Mouse (Mus musculus): ENCODE data around the gene Hrh1. TPM values are rescaled to one million over a fixed set of nuclear protein-coding genes. Genes with fewer than 3 reads are reported as not detected.
A peak's percentile ranks its signal among the peaks of the same experiment; 100 is the strongest.

Gene Hrh1
- polyA plus RNA-seq, 1 experiment = 0.75 TPM

- Histone ChIP-seq H3K4me1 (ENCODE audit: control insufficient read depth, insufficient read depth, insufficient read length, low read length) (no peaks in the 10 kb centered on the region), H3K4me3 (ENCODE audit: insufficient read depth, low read depth, low read length) (peak overlapping the region; percentile 41), H3K27ac (replicated peaks; ENCODE audit: low read depth, low read length) (peak overlapping the region; percentile 39; the same call in 1 of the 2 replicates)
Measured at GRCm38 (mm10) chr6:114397280-114397679, 456 bp upstream of the Hrh1 start.

GRCm38 (mm10) chr6:114398626-114399025 lies 890 bp downstream of the Hrh1 start:
- peak overlapping the region; percentile 43; the same call in 1 of the 2 replicates for H3K4me3 ChIP-seq (ENCODE audit: insufficient read depth, low read depth, low read length)
- no peak overlapping the region for H3K27ac ChIP-seq (replicated peaks; ENCODE audit: low read depth, low read length)
- no peaks in the 10 kb centered on the region for H3K4me1 ChIP-seq (ENCODE audit: control insufficient read depth, insufficient read depth, insufficient read length, low read length)

- Histone ChIP-seq H3K4me1 (ENCODE audit: control insufficient read depth, insufficient read depth, insufficient read length, low read length) (no peaks in the 10 kb centered on the region), H3K4me3 (ENCODE audit: insufficient read depth, low read depth, low read length) (no peak overlapping the region), H3K27ac (replicated peaks; ENCODE audit: low read depth, low read length) (no peak overlapping the region)
Measured at GRCm38 (mm10) chr6:114400387-114400786, 2.7 kb downstream of the Hrh1 start.

GRCm38 (mm10) chr6:114400841-114401240 lies 3.1 kb downstream of the Hrh1 start:
- no peak overlapping the region for H3K4me3 ChIP-seq (ENCODE audit: insufficient read depth, low read depth, low read length)
- H3K4me1 ChIP-seq (ENCODE audit: control insufficient read depth, insufficient read depth, insufficient read length, low read length) = no peaks in the 10 kb centered on the region
- H3K27ac ChIP-seq (replicated peaks; ENCODE audit: low read depth, low read length) = no peak overlapping the region

GRCm38 (mm10) chr6:114402161-114402560 lies 4.4 kb downstream of the Hrh1 start:
- no peak overlapping the region for H3K27ac ChIP-seq (replicated peaks; ENCODE audit: low read depth, low read length)
- H3K4me3 ChIP-seq (ENCODE audit: insufficient read depth, low read depth, low read length) = no peak overlapping the region
- H3K4me1 ChIP-seq (ENCODE audit: control insufficient read depth, insufficient read depth, insufficient read length, low read length) = no peaks in the 10 kb centered on the region

GRCm38 (mm10) chr6:114403632-114404031 lies 5.9 kb downstream of the Hrh1 start:
- Histone ChIP-seq H3K4me3 (ENCODE audit: insufficient read depth, low read depth, low read length) (no peak overlapping the region), H3K27ac (replicated peaks; ENCODE audit: low read depth, low read length) (no peak overlapping the region)

GRCm38 (mm10) chr6:114404128-114404527 lies 6.4 kb downstream of the Hrh1 start:
- Histone ChIP-seq H3K27ac (replicated peaks; ENCODE audit: low read depth, low read length) (no peak overlapping the region), H3K4me1 (ENCODE audit: control insufficient read depth, insufficient read depth, insufficient read length, low read length) (no peaks in the 10 kb centered on the region), H3K4me3 (ENCODE audit: insufficient read depth, low read depth, low read length) (no peak overlapping the region)

More at GRCm38 (mm10) chr6:114403632-114404031, 5.9 kb downstream of the Hrh1 start:
- no peaks in the 10 kb centered on the region for H3K4me1 ChIP-seq (ENCODE audit: control insufficient read depth, insufficient read depth, insufficient read length, low read length)

- Histone ChIP-seq H3K4me1 (ENCODE audit: control insufficient read depth, insufficient read depth, insufficient read length, low read length) (no peaks in the 10 kb centered on the region), H3K4me3 (ENCODE audit: insufficient read depth, low read depth, low read length) (no peak overlapping the region), H3K27ac (replicated peaks; ENCODE audit: low read depth, low read length) (no peak overlapping the region)
Measured at GRCm38 (mm10) chr6:114404774-114405468, 7.2 kb downstream of the Hrh1 start.

- H3K27ac ChIP-seq (replicated peaks; ENCODE audit: low read depth, low read length) = no peak overlapping the region
- no peak overlapping the region for H3K4me3 ChIP-seq (ENCODE audit: insufficient read depth, low read depth, low read length)
- no peaks in the 10 kb centered on the region for H3K4me1 ChIP-seq (ENCODE audit: control insufficient read depth, insufficient read depth, insufficient read length, low read length)
Measured at GRCm38 (mm10) chr6:114406634-114407033, 8.9 kb downstream of the Hrh1 start.

- Histone ChIP-seq H3K27ac (replicated peaks; ENCODE audit: low read depth, low read length) (no peak overlapping the region), H3K4me1 (ENCODE audit: control insufficient read depth, insufficient read depth, insufficient read length, low read length) (no peaks in the 10 kb centered on the region), H3K4me3 (ENCODE audit: insufficient read depth, low read depth, low read length) (no peak overlapping the region)
Measured at GRCm38 (mm10) chr6:114407049-114407448, 9.3 kb downstream of the Hrh1 start.

- Histone ChIP-seq H3K4me3 (ENCODE audit: insufficient read depth, low read depth, low read length) (no peak overlapping the region), H3K27ac (replicated peaks; ENCODE audit: low read depth, low read length) (no peak overlapping the region), H3K4me1 (ENCODE audit: control insufficient read depth, insufficient read depth, insufficient read length, low read length) (no peaks in the 10 kb centered on the region)
Measured at GRCm38 (mm10) chr6:114408278-114408677, 10.5 kb downstream of the Hrh1 start.

GRCm38 (mm10) chr6:114411913-114412312 lies 14.2 kb downstream of the Hrh1 start:
- no peak overlapping the region for H3K27ac ChIP-seq (replicated peaks; ENCODE audit: low read depth, low read length)
- H3K4me1 ChIP-seq (ENCODE audit: control insufficient read depth, insufficient read depth, insufficient read length, low read length) = no peaks in the 10 kb centered on the region
- no peak overlapping the region for H3K4me3 ChIP-seq (ENCODE audit: insufficient read depth, low read depth, low read length)

GRCm38 (mm10) chr6:114414510-114414909 lies 16.8 kb downstream of the Hrh1 start:
- no peak overlapping the region for H3K27ac ChIP-seq (replicated peaks; ENCODE audit: low read depth, low read length)
- no peak overlapping the region for H3K4me3 ChIP-seq (ENCODE audit: insufficient read depth, low read depth, low read length)
- H3K4me1 ChIP-seq (ENCODE audit: control insufficient read depth, insufficient read depth, insufficient read length, low read length) = no peaks in the 10 kb centered on the region

- Histone ChIP-seq H3K4me1 (ENCODE audit: control insufficient read depth, insufficient read depth, insufficient read length, low read length) (no peaks in the 10 kb centered on the region), H3K4me3 (ENCODE audit: insufficient read depth, low read depth, low read length) (no peak overlapping the region), H3K27ac (replicated peaks; ENCODE audit: low read depth, low read length) (no peak overlapping the region)
Measured at GRCm38 (mm10) chr6:114418037-114418436, 20.3 kb downstream of the Hrh1 start.

- no peak overlapping the region for H3K4me3 ChIP-seq (ENCODE audit: insufficient read depth, low read depth, low read length)
- no peaks in the 10 kb centered on the region for H3K4me1 ChIP-seq (ENCODE audit: control insufficient read depth, insufficient read depth, insufficient read length, low read length)
- H3K27ac ChIP-seq (replicated peaks; ENCODE audit: low read depth, low read length) = no peak overlapping the region
Measured at GRCm38 (mm10) chr6:114421061-114421460, 23.3 kb downstream of the Hrh1 start.

- Histone ChIP-seq H3K4me1 (ENCODE audit: control insufficient read depth, insufficient read depth, insufficient read length, low read length) (no peaks in the 10 kb centered on the region), H3K4me3 (ENCODE audit: insufficient read depth, low read depth, low read length) (no peak overlapping the region), H3K27ac (replicated peaks; ENCODE audit: low read depth, low read length) (no peak overlapping the region)
Measured at GRCm38 (mm10) chr6:114423051-114423676, 25.4 kb downstream of the Hrh1 start.
